Mouse (Mus musculus) testis, adult 2 months (tissue): ENCODE results near the gene Cdon.

Experiments
- CTCF ChIP-seq: fragments of 200-500 bp; IDR thresholded peaks from 2 replicates; pipeline ENCODE4 v1.5.1; 2012; ENCODE audit warnings: low read depth, mild to moderate bottlenecking, inconsistent platforms, low read length, moderate library complexity; ENCODE audit not compliant: control insufficient read depth, insufficient read depth, insufficient replicate concordance
- POLR2A ChIP-seq: fragments of 200-500 bp; IDR thresholded peaks from 2 replicates; pipeline ENCODE4 v1.6.1; 2012; ENCODE audit warnings: low read depth, mild to moderate bottlenecking, inconsistent platforms, low read length, moderate library complexity; ENCODE audit not compliant: control insufficient read depth

GRCm38 (mm10) chr9:35546745-35547144 is 125.8 kb downstream of the Cdon start:
- TF ChIP-seq POLR2A: no peak
- TF ChIP-seq CTCF: no peak
